Mouse (Mus musculus): ENCODE measurements at regions not wholly inside any gene's neighbourhood (a gene's known extent, or its start where the extent isn't known, plus 50 kb on each side); places are given as distances from the start of the nearest gene placed in this dataset.
"Not testable (repeated sequence)": the region's sequence is repeated elsewhere in the genome, so short reads cannot be mapped to it uniquely, and the experiment has no call there.

DNA sequence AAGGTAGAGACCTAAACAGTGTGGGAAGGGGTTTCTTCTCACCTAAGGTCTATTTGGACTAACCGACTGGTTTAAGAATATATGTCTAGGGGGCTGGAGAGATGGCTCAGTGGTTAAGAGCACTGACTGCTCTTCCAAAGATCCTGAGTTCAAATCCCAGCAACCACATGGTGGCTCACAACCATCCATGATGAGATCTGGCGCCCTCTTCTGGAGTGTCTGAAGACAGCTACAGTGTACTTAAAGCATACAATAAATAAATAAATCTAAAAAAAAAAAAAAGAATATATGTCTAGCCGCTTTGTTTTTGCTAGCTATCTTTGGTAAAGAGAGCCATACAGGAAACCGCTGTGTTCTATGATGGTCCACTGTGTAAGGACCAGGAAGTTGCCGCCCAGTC, 234.5 kb downstream of the Matn1 start:
- TF ChIP-seq FLI1 (IDR thresholded peaks at IDR 0.05; ENCODE audit: low read length); GATA1 (IDR thresholded peaks at IDR 0.05; ENCODE audit: borderline replicate concordance, low read length): not testable (repeated sequence)

Data from megakaryocyte, embryonic 14.5 days (primary cell).